Mouse (Mus musculus) effector memory CD4-positive, alpha-beta T cell, adult 5 months (primary cell): Measurements from ENCODE around the gene Arl13a. TPM values are rescaled to one million over a fixed set of nuclear protein-coding genes. Genes with fewer than 3 reads are reported as not detected.

Source experiments
- polyA plus RNA-seq: library from polyadenylated mRNA; unstranded; fragments of 100-300 nt; shearing (Covaris generic); gene quantifications from one replicate; pipeline ENCODE4 v1.2.1, GENCODE M21; 2017

Gene Arl13a
- polyA plus RNA-seq, result not detected

DNA sequence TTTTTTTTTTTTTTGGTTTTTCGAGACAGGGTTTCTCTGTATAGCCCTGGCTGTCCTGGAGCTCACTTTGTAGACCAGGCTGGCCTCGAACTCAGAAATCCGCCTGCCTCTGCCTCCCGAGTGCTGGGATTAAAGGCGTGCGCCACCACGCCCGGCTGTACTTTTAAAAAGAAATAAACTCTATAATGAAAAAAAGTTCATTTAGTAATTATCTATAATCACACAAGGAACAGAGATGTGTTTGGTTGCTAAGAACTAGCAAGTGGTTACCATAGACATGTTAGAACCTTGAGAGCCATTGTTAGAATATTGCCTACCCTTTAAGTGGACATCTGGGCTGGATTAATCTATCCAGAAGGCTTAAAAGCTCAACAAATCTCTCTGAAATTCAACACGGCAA, at the start of gene Arl13a:
Gene Arl13a (plus strand): TSS at position 301 of the 400 bp plus-strand sequence.

DNA sequence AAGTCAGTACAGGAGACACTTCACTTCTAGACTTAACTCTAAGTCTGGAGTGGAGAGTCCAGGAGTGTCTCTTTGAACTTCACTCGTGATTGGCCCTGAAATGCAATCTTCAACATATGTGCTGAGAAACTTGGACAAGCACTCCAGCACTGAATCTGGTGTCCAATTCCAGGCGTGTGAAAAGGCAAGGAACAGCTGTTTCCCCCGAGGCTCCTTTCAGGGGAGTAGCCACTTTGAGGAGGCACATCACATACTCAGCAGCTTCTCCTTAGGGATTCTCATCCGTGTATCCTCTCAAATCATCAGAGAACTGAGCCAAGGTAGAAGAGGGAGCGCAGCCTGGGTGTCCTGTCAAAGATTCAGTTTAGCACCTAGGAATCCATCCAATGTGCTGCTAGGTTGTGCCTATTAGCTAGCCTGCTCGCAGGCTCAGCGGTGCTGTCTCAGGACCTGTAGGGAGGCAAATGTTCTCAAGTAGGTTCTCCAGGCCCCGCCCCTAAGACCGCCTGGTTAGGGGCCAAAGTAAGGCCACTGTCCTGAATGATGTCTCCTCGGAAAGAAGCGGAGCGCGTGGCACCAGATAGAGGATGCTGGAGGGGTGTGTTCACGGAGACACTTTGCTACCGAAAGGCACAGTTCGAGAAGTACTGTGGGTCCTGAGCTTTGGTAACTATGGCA, 25.1 kb upstream of the Arl13a start, which contains the start of gene Xkrx:
Gene Xkrx (minus strand): TSS at position 34 of the 678 bp plus-strand sequence.

DNA sequence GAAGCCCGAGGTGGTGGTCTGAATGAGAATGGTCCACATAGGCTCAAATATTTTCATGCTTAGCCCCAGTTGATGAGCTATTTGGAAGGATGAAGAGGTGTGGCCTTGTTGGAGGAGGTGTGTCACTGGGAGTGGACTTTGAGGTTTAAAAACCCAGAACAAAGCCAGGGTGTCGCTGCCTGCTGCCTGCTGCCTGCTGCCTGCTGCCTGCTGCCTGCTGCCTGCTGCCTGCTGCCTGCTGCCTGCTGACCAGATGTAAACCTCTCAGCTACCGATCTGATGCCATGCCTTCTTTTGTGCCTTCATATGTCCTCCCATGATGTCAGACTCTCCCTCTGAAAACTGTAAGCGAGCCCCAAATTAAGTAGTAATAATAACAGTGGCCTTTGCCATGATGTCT, 34.6 kb downstream of the Arl13a start, which contains the start of gene Nox1:
Gene Nox1 (minus strand): TSS at position 101 of the 400 bp plus-strand sequence.

Other genes starting within 250 kb of the Arl13a start
- 0.11 TPM for gene Sytl4, start 205.7 kb upstream of the Arl13a start, polyA plus RNA-seq
- 40.0 TPM for gene Cstf2, start 128.3 kb upstream of the Arl13a start, polyA plus RNA-seq
- gene Xkrx, start 25.4 kb upstream of the Arl13a start, polyA plus RNA-seq, result not detected
- gene Nox1, start 34.5 kb downstream of the Arl13a start, polyA plus RNA-seq, result not detected
- gene Trmt2b, start 89.5 kb downstream of the Arl13a start, polyA plus RNA-seq, result 20.3 TPM
- gene Tmem35a, start 107.7 kb downstream of the Arl13a start, polyA plus RNA-seq, result not detected
- gene Cenpi, start 120.6 kb downstream of the Arl13a start, polyA plus RNA-seq, result 0.94 TPM
- not detected for gene Drp2, start 217.1 kb downstream of the Arl13a start, polyA plus RNA-seq